Mouse (Mus musculus) frontal cortex, postnatal 10 days (tissue): ENCODE measurements around the gene Zkscan8.
"Not testable (repeated sequence)": the region's sequence is repeated elsewhere in the genome, so short reads cannot be mapped to it uniquely, and the experiment has no call there.

ENCODE experiments used
- DNase-seq, 2 experiments: peaks; one replicate each; pipeline ENCODE4 v3.0.0; 2022; ENCODE audit warnings: low spot score in 2 of 2, mixed read lengths in 1 of 2

Zkscan8 gene

DNA sequence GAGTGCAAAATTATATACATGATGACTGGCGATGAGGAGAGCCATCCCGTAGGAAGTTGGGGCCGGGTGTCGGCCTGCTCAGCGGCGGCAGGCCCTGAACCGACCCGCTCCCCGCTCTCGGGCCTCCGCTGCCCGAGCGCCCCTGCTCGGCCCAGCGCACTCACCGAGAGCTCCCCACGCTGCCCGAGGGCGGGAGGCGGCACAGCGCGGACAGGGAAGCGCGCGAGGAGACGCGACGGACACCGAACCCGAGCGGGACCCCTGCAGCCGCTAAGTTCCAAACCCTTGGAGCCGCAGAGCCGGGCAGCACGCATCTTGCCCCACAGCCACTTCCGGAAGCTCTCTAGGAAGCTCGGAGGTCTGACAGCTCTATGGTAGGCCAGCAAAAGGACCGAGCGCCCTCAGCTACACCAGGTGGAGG, at the start of gene Zkscan8:
Zkscan8 (minus strand) TSS at position 340 of the 421 bp plus-strand sequence.
- peak; percentile 65 to 82 for DNase-seq

DNA sequence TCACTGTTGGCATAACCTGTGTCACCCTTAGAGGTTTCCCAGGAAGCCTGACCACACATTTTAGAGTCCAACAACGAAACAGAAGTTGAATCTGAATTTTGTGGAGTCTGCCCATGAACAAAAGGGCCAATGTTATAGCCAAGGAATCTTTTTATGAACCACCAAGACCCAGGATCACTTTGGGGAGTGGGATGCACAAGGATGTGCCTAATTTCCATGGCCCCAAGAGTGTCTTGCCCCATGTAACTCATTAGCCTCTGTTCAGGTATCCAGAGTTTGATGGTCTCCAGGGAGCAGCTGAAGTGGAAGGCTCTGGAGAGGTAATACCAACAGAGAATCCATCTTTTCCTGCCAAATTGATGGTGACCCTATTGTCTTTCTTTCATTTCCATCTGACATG, 28.9 kb upstream of the Zkscan8 start, which contains the start of gene Olfr1535:
Olfr1535 (minus strand) TSS at position 101 of the 400 bp plus-strand sequence.
- no peak for DNase-seq

DNA sequence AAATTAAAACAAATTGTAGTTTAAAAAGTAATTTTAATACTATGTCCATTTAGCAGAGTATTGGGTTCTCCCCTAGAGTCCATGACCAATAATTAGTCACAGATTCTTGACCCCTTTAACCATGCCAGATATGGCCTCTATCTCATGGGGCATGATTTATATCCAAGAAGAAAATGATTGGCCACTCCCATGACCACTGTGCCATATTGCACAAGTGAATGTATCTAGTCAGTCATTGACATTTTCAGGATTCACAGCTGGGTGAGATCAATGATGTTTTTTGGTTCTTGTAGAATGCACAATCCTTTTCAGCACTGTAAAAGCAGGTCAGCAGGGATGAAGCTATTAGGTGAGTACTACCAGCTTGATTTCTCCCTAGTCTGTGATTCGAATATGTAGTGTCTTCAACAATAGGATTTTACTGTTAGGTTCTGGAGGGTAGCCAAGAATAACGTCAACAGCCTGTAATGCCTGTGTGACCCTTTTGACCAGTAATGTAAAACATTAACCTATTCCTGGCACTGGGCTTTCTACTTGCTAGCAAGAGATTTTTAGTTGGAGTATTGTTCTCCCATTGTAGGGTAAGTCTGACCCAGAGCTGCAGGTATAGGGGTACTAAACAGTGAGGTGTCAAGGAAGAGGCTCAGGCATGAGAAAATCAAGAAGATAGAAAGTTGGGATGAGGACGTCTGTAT, 19.6 kb upstream of the Zkscan8 start:
- no peak for DNase-seq

DNA sequence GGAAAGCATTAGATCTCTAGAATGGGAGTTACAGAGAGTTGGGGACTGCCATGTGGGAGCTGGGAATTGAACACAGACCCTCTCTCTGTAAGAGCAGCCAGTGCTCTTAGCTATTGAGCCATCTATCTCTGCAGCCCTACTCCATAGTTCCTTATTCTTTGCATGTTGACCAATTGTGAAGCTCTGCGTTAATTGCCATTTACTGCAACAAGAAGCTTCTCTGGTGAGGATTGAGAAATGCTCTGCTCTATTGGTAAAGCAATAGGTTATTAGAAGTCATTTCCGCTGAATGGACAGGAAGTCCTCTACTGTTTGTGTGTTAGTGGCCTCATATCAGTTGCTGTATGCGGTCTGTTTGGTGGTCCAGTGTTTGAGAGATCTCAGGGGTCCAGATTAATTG, 18.6 kb upstream of the Zkscan8 start:
- DNase-seq, result no peak

DNA sequence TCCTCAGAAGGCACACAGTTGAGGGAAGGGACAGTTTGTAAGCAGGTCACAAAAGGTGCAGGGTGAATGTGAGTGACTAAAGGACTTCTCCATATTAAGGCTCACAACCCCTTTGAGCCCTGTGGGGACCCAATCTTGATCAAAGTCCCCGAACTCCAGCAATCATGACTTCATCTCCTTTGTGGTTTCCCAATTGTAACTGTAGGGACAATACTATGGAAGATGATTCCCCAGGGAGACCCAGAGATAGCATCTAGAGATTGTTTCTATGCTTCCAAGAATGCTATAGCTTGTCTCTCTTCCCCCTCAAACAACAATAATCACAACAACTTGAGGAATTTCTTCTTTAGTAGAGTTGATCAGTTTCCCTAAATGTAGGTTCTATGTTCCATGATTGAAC, 11.8 kb upstream of the Zkscan8 start, which contains the start of gene Olfr1366:
Olfr1366 (minus strand) TSS at position 101 of the 400 bp plus-strand sequence.
- DNase-seq, result no peak

DNA sequence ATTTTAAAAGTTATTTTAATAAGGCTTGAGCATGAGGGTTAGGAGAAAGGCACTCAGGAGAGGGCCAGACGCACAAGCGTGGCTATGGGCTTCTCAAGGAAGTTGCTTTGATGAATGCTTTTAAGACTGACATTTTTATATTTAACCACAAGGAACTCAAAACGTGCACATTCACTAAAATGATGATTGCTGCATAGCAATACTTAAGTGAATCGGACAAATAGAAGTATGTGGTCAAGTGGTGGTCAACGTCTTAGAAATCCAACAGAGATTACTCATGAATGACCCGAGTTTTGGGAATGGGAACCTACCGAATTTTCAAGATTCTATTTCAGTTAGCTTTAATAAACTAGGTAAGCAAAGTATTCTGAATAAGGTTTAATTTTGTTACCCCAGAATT, 784 bp downstream of the Zkscan8 start:
- DNase-seq, result no peak

DNA sequence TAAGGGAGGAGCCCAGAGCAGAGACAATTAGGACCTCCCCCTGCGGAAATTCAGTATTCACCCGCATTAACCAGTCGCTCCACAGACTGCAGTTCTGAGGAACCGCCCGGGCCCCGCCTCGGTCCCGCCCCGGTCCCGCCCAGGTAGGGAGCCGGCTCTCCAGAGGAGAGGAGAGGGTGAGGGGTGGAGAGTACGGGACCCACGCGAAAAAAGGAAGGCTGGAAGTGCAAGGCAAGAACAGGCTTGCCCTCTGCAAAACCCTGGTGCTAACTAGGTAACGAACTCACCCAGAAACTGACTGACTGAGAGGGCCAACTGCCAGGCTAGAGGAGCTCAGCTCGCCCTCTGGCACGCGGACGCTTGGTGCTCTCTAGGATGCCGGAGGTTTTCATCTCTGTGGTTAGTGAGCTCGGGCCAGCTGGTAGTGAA, 24.7 kb downstream of the Zkscan8 start:
- peak; percentile 34 to 64 for DNase-seq

DNA sequence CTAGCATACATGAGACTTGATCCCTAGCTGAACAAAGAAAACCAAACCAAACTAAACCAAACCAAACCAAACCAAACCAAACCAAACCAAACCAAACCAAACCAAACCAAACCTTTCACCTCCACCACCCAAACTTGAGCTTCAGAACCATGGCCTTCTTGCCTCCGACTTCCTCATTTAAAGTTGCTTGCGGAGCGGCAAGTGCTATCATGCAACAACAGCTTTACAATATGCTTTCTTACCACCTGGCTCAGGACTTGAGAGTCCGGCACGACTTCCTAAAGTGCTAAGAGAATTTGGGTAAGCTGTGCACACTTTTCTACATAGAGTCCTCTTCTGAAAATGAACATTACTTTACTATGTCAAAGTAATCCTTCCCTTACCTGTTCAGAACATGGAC, 28.6 kb downstream of the Zkscan8 start:
- no peak for DNase-seq

DNA sequence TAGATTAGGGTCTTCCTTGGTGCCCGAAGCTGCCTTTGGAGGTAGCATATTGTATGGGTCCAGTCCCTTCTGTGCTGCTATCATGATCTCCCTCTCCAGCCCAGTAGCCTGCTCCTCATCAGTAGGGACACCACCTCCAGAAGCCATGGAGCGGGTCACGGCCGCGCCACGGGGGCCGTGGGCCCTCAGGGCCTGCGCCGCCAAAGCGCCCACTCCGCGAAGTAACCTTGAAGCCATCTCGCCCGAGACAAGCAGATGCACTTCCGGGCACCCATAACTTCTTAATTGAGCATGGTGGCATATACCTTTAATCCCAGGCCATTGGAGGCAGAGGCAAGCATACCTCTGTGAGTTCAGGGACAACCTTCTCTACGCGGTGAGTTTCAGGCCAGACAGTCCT, 29.7 kb downstream of the Zkscan8 start, which contains the start of gene Gm11273:
Gm11273 (minus strand) TSS at position 237 of the 400 bp plus-strand sequence.
- DNase-seq, result not testable (repeated sequence)

DNA sequence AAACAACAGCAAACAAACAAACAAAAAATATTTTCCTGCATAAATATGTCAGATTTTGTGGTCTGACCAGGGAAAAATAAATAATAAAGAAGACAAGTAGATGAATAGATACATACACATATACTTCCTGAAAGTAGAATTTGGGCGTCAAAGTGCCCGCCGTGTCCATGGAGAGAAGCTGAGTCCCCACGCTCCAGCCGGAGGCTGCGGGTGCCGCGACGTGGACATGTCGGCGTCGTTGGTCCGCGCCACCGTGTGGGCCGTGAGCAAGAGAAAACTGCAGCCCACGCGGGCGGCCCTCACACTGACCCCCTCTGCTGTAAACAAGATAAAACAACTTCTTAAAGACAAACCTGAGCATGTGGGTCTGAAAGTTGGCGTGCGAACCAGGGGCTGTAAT, 35.8 kb downstream of the Zkscan8 start, which contains the start of gene AK157302:
AK157302 (plus strand) TSS at position 144 of the 400 bp plus-strand sequence.
- no peak for DNase-seq

DNA sequence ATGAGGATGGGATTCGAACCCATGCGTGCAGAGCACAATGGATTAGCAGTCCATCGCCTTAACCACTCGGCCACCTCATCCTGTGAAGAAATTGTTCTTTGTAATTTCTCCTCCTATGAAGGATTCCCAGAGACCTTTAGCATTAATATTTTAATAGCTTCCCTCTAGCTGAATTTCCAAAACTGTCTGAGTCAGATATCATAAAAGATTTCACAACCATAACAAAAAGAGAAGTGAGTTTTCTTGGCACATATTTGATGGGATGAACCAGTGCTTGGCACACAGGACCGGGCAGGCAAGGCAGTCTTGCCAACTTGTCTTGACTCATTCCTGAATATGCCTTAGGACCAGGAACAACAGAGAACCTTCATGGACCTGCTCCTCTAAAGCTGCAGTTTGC, 38.1 kb downstream of the Zkscan8 start:
- DNase-seq, result no peak

DNA sequence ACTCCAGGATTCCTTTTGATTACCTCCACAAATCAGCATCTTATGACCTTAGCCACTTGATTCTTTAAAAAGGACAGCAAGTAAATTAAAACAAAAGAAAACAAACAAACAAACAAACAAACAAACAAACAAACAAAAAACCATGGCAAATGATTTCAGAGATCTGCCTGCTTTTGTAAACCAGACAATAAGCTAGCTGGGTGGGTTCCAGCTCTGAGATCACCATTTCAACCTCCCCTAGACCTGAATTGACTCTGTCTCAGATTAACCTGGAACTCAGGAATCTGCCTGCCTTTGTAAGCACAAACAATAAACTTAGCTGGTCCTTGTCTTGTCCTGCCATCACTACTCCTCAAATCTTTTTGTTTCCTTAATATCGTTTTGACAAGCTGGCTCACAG, 44.0 kb downstream of the Zkscan8 start:
- DNase-seq, result no peak

DNA sequence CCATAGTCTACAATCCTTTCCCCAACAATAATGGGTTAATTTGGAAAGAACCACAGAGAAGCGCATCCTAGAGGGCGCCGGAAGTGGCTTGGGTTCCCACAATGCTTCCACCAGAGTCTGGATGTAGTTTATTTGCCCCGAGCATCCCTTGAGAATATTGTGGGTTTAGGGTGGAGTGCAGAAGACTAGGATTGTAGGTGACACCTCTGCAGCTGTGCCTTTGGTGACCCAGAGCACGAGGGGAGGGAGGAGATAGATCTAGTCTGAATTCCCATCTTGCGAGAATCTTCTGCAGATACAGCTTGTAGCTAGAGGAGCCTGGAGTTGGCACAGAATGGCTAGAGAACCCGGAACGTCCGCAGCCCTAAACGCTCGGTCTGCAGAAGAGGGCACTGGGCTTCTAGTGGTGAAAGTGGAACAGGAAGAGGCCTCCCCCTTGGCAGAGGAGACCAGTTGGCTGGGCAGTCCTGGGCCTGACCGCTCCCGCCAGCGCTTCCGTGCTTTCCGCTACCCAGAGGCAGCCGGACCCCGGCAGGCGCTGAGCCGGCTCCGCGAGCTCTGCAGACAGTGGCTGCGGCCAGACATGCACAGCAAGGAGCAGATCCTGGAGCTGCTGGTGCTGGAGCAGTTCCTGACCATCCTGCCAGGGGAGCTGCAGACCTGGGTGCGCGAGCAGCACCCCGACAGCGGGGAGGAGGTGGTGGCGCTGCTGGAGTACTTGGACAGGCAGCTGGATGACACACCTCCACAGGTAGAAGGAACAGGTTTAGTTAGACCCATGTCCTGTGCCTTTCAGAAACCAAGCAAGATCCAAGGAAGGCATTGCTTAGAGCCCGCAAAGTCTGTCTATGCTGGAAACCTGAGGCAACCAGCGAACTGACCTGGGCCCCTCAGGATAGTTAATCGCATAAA, 51.9 kb downstream of the Zkscan8 start, which contains the start of the genes Zkscan4 and Gm10065:
Zkscan4 (plus strand) TSS at position 149 of the 912 bp plus-strand sequence.
Gm10065 (minus strand) TSS at position 683 of the 912 bp plus-strand sequence.
- DNase-seq, result peak; percentile 63 to 66

DNA sequence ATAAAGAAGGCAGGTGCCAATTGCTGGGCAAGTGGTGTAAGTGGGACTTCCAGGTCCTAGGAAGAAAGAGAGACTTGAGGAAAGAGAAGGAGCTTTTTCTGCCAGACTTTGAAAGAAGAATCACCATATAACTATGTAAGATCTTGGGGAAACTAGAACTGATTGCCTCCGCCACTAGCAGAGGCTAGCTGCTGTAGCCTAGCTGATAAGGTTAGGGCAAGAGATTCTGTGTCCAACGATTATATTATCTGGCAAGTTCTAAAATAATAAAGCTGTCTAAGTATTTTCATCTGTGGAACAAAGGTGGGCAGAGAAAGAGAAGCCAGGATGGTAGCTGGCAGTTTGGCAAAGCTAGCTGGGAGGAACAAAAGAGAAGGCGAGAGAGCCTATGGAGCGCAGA, 58.5 kb downstream of the Zkscan8 start:
- DNase-seq, result no peak

DNA sequence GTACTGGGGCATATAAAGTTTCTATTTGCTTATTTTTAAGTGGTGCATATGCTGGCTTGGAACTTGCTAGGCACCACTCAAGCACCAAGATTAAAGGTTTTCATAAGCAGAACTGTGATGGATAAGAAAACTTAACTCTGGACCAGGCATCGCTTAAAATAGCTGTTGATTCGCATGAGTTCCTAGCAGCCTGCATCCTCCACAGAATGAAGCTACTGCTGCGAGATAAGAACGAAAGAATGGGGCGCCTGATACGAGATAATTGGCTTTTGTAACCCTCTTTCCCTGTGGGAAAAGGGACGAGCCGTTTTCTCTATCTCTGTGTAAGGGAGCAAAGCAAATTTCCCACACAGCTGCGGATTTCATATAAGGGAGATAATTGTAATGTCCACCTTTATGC, 61.8 kb downstream of the Zkscan8 start:
- DNase-seq, result no peak

DNA sequence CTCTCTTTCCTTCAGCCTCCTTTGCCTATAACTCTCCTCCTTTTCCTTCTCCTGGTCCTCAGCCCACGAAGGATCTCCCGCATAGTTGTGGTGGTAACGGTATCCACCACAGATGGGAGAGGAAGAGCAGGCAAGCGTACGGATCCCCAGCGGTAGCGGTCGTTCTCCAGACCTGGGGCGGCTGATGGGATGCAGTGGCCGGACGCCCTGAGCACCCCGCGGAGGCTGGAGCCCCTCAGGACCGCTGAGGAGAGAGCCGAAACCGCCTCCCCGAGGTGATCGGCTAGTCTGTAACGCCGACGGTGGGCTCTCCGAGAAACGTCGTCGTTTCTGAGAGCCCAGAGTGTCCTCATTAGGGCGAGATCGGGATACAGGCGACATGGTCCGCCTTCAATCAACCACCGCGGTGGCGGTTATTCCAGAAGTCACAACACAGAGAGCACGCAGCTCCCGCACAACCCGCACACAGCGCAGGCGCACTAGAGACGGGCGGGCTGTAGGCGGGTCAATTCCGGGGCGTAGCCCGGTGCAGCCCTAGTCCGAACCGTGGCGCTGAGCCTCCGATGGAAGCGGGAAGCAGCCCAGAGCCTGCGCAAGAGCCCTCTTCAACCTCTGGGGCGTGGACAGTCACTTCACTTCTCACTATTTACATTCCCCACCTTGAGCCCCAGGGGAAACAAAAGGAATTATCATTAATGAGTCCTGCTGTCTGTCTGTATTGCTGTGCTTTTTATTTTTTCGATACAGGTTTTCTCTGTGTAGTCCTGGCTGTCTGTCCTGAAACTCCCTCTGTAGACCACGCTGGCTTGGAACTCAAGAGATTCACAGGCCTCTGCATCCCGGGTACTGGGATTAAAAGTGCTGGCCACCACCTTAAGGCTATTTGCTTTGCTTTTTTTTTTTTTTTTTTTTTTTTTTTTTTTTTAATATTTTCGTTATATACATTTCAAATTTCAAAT, 62.6 kb downstream of the Zkscan8 start, which contains the start of gene Nkapl:
Nkapl (minus strand) TSS at position 449 of the 959 bp plus-strand sequence.
- DNase-seq, result peak; percentile 32 to 70

DNA sequence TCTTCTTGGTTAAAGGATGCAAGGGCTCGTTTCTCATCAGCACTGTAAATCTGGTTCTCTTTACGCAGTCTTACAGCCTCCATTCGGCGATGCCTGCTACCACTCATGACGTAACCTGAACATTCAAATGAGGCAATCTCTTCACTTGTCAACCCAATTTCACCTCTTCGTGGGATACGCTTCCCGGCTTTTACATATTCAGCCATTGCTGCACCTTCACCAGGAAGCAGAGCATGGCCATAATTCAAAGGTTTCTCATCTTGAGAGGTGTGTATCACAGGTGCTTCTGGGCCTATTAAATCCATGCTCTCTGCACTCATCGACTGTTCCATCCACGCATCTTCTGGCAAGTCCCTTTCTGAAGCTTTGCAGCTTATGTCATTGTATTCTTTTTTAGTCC, 63.6 kb downstream of the Zkscan8 start:
- DNase-seq, result no peak
